Mouse (Mus musculus) layer of hippocampus, adult 11-12 months (tissue): ENCODE data around the gene Mr1.
"Not testable (repeated sequence)": the region's sequence is repeated elsewhere in the genome, so short reads cannot be mapped to it uniquely, and the experiment has no call there.

ENCODE experiments used
- DNase-seq: peaks from one replicate; pipeline ENCODE4 v3.0.0; 2022; ENCODE audit warnings: low spot score

Mr1 gene

GRCm38 (mm10) chr1:155146572-155146980, at the start of gene Mr1:
TSS of gene Mr1 (minus strand) at chr1:155146814.
- DNase-seq, result peak; percentile 46

DNA sequence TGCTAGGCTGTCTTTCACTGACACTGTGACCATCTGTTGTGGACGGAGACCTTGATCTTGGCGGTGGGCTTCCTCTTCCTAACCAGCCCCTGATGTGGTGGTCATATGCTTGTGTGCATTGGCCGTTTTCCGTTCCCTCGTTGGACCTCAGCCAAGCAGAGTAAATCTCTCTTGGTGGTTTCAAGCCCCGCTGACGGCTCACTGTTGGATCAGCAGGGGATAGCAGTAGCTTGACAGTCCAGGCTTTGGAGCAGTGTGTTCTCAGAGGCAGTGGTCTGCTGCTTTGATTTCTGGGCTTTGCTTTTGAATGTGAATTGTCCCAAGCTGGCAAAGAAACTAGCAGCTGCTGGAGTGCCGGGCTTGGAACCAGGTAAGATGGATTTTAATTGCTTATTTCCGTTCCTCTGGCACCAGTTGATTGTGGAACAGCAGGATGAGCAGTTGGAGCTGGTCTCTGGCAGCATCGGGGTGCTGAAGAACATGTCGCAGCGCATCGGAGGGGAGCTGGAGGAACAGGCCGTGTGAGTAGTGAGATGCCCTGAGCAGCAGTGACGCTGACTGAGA, 46.3 kb upstream of the Mr1 start:
- DNase-seq, result peak; percentile 79

GRCm38 (mm10) chr1:155191671-155192070, 45.1 kb upstream of the Mr1 start:
- no peak for DNase-seq

DNA sequence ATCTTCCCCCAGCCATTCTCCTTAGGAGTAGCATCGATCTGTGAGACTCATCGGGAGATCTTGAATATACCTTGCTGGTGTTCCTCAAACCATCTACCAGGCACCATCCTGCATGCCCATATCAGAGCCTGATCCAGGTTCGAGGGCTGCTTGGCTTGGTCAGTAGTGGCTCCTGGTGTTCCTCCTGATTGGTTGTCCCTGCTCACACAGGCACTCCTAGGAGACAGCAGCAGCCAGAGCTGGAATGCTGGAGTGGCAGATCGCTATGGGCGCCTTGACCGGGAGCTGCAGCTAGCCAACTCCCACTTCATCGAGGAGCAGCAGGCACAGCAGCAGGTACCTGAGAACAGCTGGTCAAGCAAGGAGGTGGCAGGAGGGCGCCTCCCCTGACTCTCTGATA, 44.6 kb upstream of the Mr1 start:
- no peak for DNase-seq

- DNase-seq, result no peak
These were observed 42.0 kb upstream of the Mr1 start for GRCm38 (mm10) chr1:155188656-155189055.

- no peak for DNase-seq
These were observed 37.6 kb upstream of the Mr1 start for GRCm38 (mm10) chr1:155184191-155184590.

- no peak for DNase-seq
These were observed 31.7 kb upstream of the Mr1 start for GRCm38 (mm10) chr1:155178192-155178924.

DNA sequence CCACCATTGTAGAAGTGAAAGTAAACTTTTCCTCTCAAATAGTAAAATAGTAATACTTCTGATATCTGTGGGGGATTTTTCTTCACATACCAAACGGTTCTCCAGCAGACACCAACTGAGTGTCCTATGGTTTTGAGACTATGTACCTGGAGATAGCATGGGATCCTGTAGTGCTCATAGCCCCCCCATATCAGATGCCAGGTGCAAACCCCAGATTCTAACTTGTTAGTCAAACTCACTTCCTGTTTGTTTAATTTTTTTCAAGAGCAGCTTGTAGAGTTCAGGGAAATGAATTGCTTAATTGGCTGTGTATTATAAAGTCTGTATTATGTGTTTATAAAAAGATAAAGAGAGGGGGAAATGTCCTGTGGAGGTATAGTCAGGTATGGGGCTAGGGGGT, 27.8 kb upstream of the Mr1 start:
- DNase-seq, result no peak

DNA sequence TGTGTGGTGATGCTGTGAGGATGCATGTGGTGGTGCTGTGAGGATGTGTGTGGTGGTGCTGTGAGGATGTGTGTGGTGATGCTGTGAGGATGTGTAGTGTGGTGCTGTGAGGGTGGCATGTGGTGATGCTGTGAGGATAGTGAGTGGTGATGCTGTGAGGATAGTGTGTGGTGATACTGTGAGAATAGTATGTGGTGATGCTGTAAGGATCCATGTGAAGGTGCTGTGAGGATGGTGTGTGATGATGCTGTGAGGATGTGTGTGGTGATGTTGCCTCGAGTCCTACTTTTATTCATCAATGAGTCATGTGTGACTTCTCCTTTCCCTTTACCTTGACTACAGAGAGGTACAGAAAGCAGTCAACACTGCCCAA, 27.0 kb upstream of the Mr1 start:
- not testable (repeated sequence) for DNase-seq

GRCm38 (mm10) chr1:155172895-155173643, 26.5 kb upstream of the Mr1 start:
- no peak for DNase-seq

DNA sequence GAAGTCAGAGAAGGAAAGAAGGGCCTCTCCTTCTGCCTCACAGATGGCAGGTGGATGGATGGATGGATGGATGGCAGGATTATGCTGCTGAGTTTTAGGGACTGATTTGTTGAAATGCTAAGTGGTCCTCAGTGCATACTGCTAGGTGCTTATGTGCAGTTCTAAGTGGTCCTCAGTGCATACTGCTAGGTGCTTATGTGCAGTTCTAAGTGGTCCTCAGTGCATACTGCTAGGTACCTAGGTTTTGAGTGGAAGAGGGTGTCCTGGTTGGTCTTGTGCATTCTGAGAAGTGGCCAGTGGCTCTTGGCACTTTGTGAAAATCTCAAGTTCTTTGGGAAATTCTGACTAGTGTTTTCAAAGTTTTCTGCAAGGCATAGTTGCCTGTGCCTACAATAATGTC, 23.3 kb upstream of the Mr1 start:
- DNase-seq, result no peak

DNA sequence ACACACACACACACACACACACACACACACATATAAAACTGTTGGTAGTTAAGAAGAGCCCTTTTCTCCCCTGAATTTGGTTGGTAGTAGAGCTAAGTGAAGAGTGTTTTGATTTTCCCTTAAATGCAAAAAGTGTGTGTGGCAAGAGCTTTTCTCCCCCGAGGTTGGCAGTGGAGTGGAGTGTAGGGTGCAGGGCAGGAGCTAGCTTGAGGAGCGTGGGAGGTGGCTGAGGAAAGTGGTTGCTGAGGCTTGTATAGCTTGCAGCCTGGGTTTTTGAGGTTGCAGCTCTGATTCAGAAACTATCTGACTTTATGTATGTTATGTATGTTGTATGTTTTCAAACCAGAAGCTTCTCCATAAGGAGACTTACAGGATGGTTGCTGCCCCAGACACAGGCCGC, 20.8 kb upstream of the Mr1 start:
- DNase-seq, result no peak

DNA sequence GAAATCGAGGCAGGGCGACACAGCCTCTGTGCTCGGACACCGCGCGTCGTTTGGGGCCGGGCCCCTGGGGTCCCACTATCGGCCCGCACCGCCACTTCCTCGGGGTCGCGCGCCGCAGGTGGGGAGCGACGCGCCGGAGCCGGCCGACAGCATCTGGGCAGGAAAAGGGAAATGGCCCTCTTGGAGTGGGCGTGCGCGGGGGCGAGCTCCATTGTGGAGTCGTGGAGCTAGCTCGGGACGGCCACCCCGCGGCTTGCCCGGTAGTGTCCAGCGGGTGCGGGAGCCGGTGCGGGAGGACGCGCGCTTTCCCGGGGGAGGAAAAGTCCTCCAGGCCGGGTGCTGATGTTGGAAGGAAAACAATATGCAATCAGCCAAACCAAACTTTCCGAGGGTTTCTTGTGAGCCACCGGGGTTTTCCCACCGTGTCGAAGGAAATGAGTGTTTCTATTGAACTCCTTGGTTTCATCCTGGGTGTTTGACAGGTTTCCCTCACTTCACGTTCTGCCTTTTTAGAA, 12.4 kb upstream of the Mr1 start:
- DNase-seq, result peak; percentile 46

- peak; percentile 98 for DNase-seq
These were observed 11.7 kb upstream of the Mr1 start, which contains the start of gene Stx6 for GRCm38 (mm10) chr1:155158141-155158969. TSS of gene Stx6 (plus strand) at chr1:155158715.

DNA sequence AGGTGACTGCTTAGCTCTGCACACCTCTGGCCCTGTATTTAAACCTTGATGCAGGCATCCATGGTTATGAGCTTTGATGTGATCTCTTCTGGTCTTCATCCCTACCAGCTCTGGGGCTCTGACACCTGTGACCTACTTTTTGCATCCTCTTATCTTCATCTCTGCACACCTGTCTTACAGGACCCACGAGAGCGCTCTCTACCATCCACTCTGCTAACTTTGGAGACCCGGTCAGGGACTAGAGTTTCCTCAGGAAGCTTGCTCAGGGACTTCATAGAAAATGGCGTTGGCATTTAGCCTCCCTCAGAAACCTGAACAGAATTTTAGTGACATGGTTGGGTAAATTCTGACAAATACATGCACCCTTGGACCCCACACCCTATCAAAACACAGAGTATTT, 7.3 kb upstream of the Mr1 start:
- DNase-seq, result no peak

DNA sequence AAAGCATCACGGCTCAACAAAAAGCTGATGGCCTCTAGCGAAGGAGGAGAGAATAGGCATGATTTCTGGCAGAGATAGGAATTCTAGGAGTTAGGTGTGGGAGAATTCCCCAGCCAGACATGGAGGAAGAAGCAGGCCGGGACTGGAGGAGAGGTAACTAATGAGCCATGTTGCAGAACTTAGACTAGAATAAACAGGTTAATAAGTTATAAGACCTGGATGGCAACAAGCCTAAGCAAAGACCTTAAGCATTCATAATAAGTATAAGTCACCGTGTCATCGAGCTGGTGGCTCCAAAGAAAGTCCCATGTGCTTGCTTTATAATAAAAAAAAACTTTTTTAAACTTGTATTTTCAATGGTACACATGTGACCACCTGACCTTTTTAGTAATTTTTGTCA, 4.2 kb upstream of the Mr1 start:
- DNase-seq, result no peak

DNA sequence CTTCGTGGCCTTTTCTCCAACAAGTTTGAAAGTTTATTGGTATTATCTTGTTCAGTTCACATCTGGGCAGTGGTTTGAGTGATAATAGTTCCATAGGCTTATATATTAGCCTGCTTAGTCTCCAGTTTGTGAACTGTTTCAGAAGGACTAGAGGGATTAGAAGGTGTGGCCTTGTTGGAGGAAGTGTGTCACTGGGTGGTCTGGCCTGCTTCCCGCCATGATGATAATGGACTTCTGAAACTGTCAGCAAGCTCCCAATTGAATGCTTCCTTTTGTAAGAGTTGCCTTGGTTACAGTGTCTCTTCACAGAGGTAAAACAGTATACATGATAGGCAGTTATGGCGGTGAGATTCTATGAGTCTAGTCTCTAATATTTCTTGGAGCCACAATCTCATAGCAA, 2.8 kb upstream of the Mr1 start:
- DNase-seq, result no peak

DNA sequence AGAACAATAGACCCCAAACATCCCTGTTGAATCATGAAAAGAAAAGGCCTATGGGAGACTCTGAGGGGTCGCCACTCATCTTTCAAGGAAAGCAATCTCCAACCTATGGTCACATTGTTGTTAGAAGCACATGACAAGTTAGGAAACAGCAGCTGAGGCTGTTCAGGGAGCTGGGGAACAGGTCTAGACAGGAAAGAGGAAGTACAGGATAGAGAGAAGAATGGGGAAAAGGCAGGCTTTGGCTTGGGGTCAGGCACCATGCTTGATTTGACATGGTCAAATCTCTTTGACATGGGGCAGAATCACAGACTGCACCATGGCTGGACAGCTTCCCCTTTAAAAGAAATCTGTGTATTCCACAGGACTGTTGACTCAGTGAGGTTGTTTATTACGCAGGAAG, 614 bp upstream of the Mr1 start:
- no peak for DNase-seq

- no peak for DNase-seq
These were observed 994 bp downstream of the Mr1 start for GRCm38 (mm10) chr1:155145620-155146019.

- DNase-seq, result peak; percentile 75
These were observed 6.5 kb downstream of the Mr1 start for GRCm38 (mm10) chr1:155140076-155140475.

GRCm38 (mm10) chr1:155138795-155139194, 7.8 kb downstream of the Mr1 start:
- DNase-seq, result no peak

- DNase-seq, result no peak
These were observed 11.7 kb downstream of the Mr1 start for GRCm38 (mm10) chr1:155134866-155135265.
